8 mouse cellular contexts compared by ENCODE assay signal in the genomic region with DNA sequence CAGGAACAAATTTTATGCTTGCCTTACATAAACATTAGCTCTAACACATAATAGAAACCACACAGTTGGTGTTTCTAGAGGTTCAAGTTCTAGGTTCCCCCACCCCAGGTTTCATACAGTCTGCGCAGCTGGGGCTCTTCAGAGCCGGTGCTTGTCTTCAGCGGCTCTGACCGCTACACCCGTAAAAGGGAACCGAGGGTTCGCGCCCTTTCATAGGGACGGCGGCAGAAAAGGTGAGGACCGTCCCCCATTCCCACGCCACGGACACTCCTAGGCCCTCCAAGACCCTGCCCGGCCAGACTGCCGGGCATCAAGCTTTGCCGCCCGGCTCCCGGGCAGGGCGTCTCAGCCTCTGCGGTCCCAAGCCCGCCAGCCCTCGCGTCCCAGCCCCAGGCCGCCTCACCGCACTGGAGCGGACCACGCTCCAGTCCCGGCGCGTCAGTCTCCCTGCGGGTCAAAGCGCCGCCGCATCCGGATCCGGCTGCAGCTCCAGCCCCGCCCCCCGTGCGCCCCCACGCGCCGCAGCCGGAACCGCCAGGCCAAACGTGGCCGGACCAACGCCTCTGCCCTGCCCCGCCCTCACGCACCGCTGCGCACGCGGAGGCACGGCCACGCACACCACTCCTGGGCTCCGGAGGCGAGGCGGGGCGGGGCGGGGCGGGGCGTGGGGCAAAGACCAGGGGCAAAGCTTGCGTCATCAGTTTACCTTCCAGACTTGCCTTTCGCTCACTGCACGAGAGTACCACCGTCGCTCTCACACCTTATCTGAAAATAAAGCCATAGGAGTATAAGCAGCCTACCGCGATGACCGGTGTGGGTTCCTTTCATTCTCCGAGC. TPM values are rescaled to one million over a fixed set of nuclear protein-coding genes. Genes with fewer than 3 reads are reported as not detected.
DNase-seq lines count a peak whose midpoint lies in the region; ATAC-seq and TF ChIP-seq lines count a peak whose summit lies in the region.

No protein-coding gene starts in this region.

- peak; percentile 91 for ATAC-seq in erythroblast, adult 5-6 weeks (replicated peaks; ENCODE audit: low FRiP score, poor library complexity, severe bottlenecking)
- peak; percentile 98 for ATAC-seq in heart, embryonic 11.5 days (replicated peaks; ENCODE audit: insufficient number of reproducible peaks, low FRiP score, low TSS enrichment)
- peak; percentile 97 for ATAC-seq in kidney, embryonic 16.5 days (ENCODE audit: low FRiP score, low TSS enrichment)
- peak; percentile 34 for ATAC-seq in monocyte, adult 5-6 weeks (replicated peaks; ENCODE audit: insufficient number of reproducible peaks, low FRiP score, low TSS enrichment, poor library complexity, severe bottlenecking)

- H3K36me3 ChIP-seq in heart, embryonic 11.5 days (ENCODE audit: control insufficient read depth, insufficient read depth, low read length): no peaks in the 10 kb centered on the region
- no peaks in the 10 kb centered on the region for H3K36me3 ChIP-seq in kidney, embryonic 16.5 days (ENCODE audit: insufficient read depth, low read length)

- no peaks in the 10 kb centered on the region for H3K9me3 ChIP-seq in heart, embryonic 11.5 days (replicated peaks; ENCODE audit: control insufficient read depth, low read length)
- H3K9me3 ChIP-seq in kidney, embryonic 16.5 days (ENCODE audit: low read length): no peaks in the 10 kb centered on the region

- H3K4me3 ChIP-seq in heart, embryonic 11.5 days (ENCODE audit: low read depth, low read length): peak overlapping the region; percentile 81
- peak overlapping the region; percentile 86 for H3K4me3 ChIP-seq in kidney, embryonic 16.5 days (ENCODE audit: low read length)

- WGBS in heart, embryonic 11.5 days (ENCODE audit: insufficient replicate concordance): 1% methylated on average over 63 of the region's 71 CpGs
- WGBS in kidney, embryonic 16.5 days: under 1% methylated on average over 50 of the region's 71 CpGs

- no peaks in the 10 kb centered on the region for H3K27me3 ChIP-seq in heart, embryonic 11.5 days (ENCODE audit: control insufficient read depth, insufficient read depth, low read length)
- H3K27me3 ChIP-seq in kidney, embryonic 16.5 days (ENCODE audit: insufficient read depth, low read length): no peaks in the 10 kb centered on the region

- peak overlapping the region; percentile 93 for H3K9ac ChIP-seq in heart, embryonic 11.5 days (ENCODE audit: low read depth, low read length)
- H3K9ac ChIP-seq in kidney, embryonic 16.5 days (replicated peaks; ENCODE audit: low read length): peak overlapping the region; percentile 91

- H3K27ac ChIP-seq in heart, embryonic 11.5 days (ENCODE audit: low read depth, low read length): peak overlapping the region; percentile 86
- peak overlapping the region; percentile 93 for H3K27ac ChIP-seq in kidney, embryonic 16.5 days (ENCODE audit: low read length)

- H3K4me2 ChIP-seq in heart, embryonic 11.5 days: peak overlapping the region; percentile 82
- peak overlapping the region; percentile 53 for H3K4me2 ChIP-seq in kidney, embryonic 16.5 days (replicated peaks; ENCODE audit: low read depth, low read length)

- peak; percentile 21; the same call in 1 of the 2 replicates for TF ChIP-seq CTCF in brain, embryonic 14.5 days (IDR thresholded peaks at IDR 0.05; ENCODE audit: borderline replicate concordance, extremely low read depth, insufficient read depth, insufficient read length)

- peaks cover 8% of the 10 kb centered on the region for H3K4me1 ChIP-seq in heart, embryonic 11.5 days (ENCODE audit: control insufficient read depth, insufficient read depth, low read length)
- H3K4me1 ChIP-seq in kidney, embryonic 16.5 days (ENCODE audit: insufficient read depth, low read length): peaks cover 10% of the 10 kb centered on the region

- peak; percentile 55; the same call in 1 of the 2 replicates for TF ChIP-seq POLR2A in brain, embryonic 14.5 days (IDR thresholded peaks at IDR 0.05; ENCODE audit: borderline replicate concordance, extremely low read depth, insufficient read depth, insufficient read length, poor library complexity, severe bottlenecking)

- DNase-seq in CD4-positive helper T cell, adult 2 months (ENCODE audit: low read depth, low spot score): peak; percentile 88
- peak; percentile 91 for DNase-seq in brain, embryonic 14.5 days (ENCODE audit: low read depth)
- DNase-seq in liver: peak; percentile 90
- peak; percentile 84 to 87 for DNase-seq in spleen, postnatal 36 days (ENCODE audit: low spot score in 2 of 2)

RNA-seq across cellular contexts. Expression of a gene that starts 16.1 kb away (rescaled TPM):
- polyA plus RNA-seq in brain, embryonic 14.5 days (2012; rRNA removed): 11.2 and 12.5 TPM in 2 replicates
- 3.1 and 22.6 TPM in 2 replicates for total RNA-seq in erythroblast, adult 5-6 weeks (2015; ENCODE audit: low replicate concordance)
- total RNA-seq in erythroblast, adult 5-6 weeks (2017; ENCODE audit: low replicate concordance): 5.4 and 9.2 TPM in 2 replicates
- polyA plus RNA-seq in heart, embryonic 11.5 days (2014; fragmentation: Nextera tagmentation; extraction: Ambion mirVana): 36.8 and 38.0 TPM in 2 replicates
- 58.1 and 63.0 TPM in 2 replicates for polyA plus RNA-seq in kidney, embryonic 16.5 days (2015; fragmentation: Nextera tagmentation; extraction: Ambion mirVana)
- 29.9 to 73.9 TPM (median 51.6 TPM) in 3 replicates for total RNA-seq in monocyte, adult 5-6 weeks (2017)

RNA-seq across cellular contexts. Expression of a gene that starts 37.7 kb away (rescaled TPM):
- 22.9 and 25.4 TPM in 2 replicates for polyA plus RNA-seq in brain, embryonic 14.5 days (2012; rRNA removed)
- 5.8 and 16.9 TPM in 2 replicates for total RNA-seq in erythroblast, adult 5-6 weeks (2015; ENCODE audit: low replicate concordance)
- 5.0 and 6.6 TPM in 2 replicates for total RNA-seq in erythroblast, adult 5-6 weeks (2017; ENCODE audit: low replicate concordance)
- 44.3 and 52.1 TPM in 2 replicates for polyA plus RNA-seq in heart, embryonic 11.5 days (2014; fragmentation: Nextera tagmentation; extraction: Ambion mirVana)
- polyA plus RNA-seq in kidney, embryonic 16.5 days (2015; fragmentation: Nextera tagmentation; extraction: Ambion mirVana): 56.3 and 67.1 TPM in 2 replicates
- total RNA-seq in monocyte, adult 5-6 weeks (2017): 20.1 to 36.2 TPM (median 31.5 TPM) in 3 replicates

RNA-seq across cellular contexts. Expression of a gene that starts 59.0 kb away (rescaled TPM):
- 116 and 132 TPM in 2 replicates for polyA plus RNA-seq in brain, embryonic 14.5 days (2012; rRNA removed)
- total RNA-seq in erythroblast, adult 5-6 weeks (2015; ENCODE audit: low replicate concordance): 41.6 and 83.2 TPM in 2 replicates
- total RNA-seq in erythroblast, adult 5-6 weeks (2017; ENCODE audit: low replicate concordance): 68.6 and 92.2 TPM in 2 replicates
- 142 and 148 TPM in 2 replicates for polyA plus RNA-seq in heart, embryonic 11.5 days (2014; fragmentation: Nextera tagmentation; extraction: Ambion mirVana)
- 151 and 154 TPM in 2 replicates for polyA plus RNA-seq in kidney, embryonic 16.5 days (2015; fragmentation: Nextera tagmentation; extraction: Ambion mirVana)
- total RNA-seq in monocyte, adult 5-6 weeks (2017): 158 to 185 TPM (median 171 TPM) in 3 replicates

Comparison
In these comparisons a context has a peak if more than half of its experiments do, and no peak if none do; other contexts are left out.
1. Peak in every context shown above with its lines: DNase-seq, ATAC-seq, H3K4me3 ChIP-seq and H3K27ac ChIP-seq.
2. ATAC-seq: peak in every context shown above with its lines; median percentile 98 in heart, embryonic 11.5 days; 97 in kidney, embryonic 16.5 days; 91 in erythroblast, adult 5-6 weeks; 34 in monocyte, adult 5-6 weeks.